Mouse (Mus musculus) stomach, postnatal 0 days (tissue): Measurements from ENCODE around the gene Clrn2.

Experiments
- CTCF ChIP-seq: IDR thresholded peaks from 2 replicates; pipeline ENCODE4 v1.5.1; 2016; ENCODE audit warnings: antibody characterized with exemption, low read depth, mild to moderate bottlenecking, moderate library complexity
- EP300 ChIP-seq: optimal IDR thresholded peaks from 2 replicates; pipeline ENCODE3; 2016; ENCODE audit warnings: antibody characterized with exemption

DNA sequence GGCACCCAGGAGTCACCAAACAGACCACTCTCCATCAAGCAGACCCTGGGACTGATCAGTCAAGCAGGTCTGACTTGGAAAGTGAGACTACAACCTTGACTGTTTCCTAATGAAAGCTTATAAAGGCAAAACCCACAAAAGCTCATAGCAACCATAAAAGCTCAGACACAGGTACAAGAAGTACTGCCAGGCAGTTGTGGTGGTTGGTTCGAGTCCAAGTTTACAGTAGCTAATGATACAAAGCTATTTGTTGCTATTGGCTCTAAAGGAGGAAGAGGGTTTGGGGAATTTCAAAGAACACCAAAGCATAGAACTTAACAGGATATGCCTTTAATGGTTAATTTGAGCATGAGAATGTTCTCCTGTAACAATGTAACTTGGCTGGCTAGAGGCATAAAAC, 30.1 kb downstream of the Clrn2 start:
- TF ChIP-seq CTCF (no peak), EP300 (no peak)
